Mouse (Mus musculus) small intestine, adult 2 months (tissue): ENCODE measurements around the gene Sec16b. TPM values are rescaled to one million over a fixed set of nuclear protein-coding genes. Genes with fewer than 3 reads are reported as not detected.

Experiments used
- H3K27ac ChIP-seq: fragments of 200-500 bp; 2 replicates; pipeline ENCODE4 v1.5.1; 2012; ENCODE audit warnings: low read depth, low read length, control low read depth, inconsistent platforms; ENCODE audit not compliant: insufficient read depth
- H3K27me3 ChIP-seq: fragments of 200-500 bp; 2 replicates; pipeline ENCODE4 v1.6.1; 2012; ENCODE audit warnings: mild to moderate bottlenecking, moderate library complexity, low read length, inconsistent platforms; ENCODE audit not compliant: control insufficient read depth, insufficient read depth
- H3K36me3 ChIP-seq: fragments of 200-500 bp; 2 replicates; pipeline ENCODE4 v1.6.1; 2012; ENCODE audit warnings: mild to moderate bottlenecking, low read length, control low read depth, inconsistent platforms; ENCODE audit not compliant: control insufficient read depth, insufficient read depth
- H3K4me1 ChIP-seq: fragments of 200-500 bp; 2 replicates; pipeline ENCODE4 v1.6.1; 2012; ENCODE audit warnings: low read length, inconsistent platforms, mixed read lengths; ENCODE audit not compliant: control insufficient read depth, insufficient read depth, insufficient read length
- H3K4me3 ChIP-seq: fragments of 200-500 bp; 2 replicates; pipeline ENCODE4 v1.5.1; 2012; ENCODE audit warnings: low read depth, mild to moderate bottlenecking, control low read depth, inconsistent platforms, low read length, moderate library complexity
- CTCF ChIP-seq: fragments of 200-500 bp; IDR thresholded peaks from 2 replicates; pipeline ENCODE4 v1.5.1; 2012; ENCODE audit warnings: low read depth, mild to moderate bottlenecking, control low read depth, inconsistent platforms, low read length, moderate library complexity, mixed read lengths; ENCODE audit not compliant: insufficient replicate concordance, insufficient read length; ENCODE audit errors: extremely low read depth
- POLR2A ChIP-seq: fragments of 200-500 bp; IDR thresholded peaks from 2 replicates; pipeline ENCODE4 v1.6.1; 2012; ENCODE audit warnings: low read depth, mild to moderate bottlenecking, control low read depth, inconsistent platforms, low read length, moderate library complexity
- WGBS: fragments of 180-500 bp; shearing (Covaris S2); methylation state at CpG from one replicate; pipeline ENCODE4 v1.1.7; 2018; 5-methylcytosine and 5-hydroxymethylcytosine counted together
- polyA plus RNA-seq: library from polyadenylated mRNA; depleted of rRNA; stranded (reverse); fragments of >200 nt; gene quantifications from 2 replicates; pipeline ENCODE4 v1.2.3, GENCODE M21; 2012

Sec16b gene
- polyA plus RNA-seq, 1 experiment = 33.0 TPM

DNA sequence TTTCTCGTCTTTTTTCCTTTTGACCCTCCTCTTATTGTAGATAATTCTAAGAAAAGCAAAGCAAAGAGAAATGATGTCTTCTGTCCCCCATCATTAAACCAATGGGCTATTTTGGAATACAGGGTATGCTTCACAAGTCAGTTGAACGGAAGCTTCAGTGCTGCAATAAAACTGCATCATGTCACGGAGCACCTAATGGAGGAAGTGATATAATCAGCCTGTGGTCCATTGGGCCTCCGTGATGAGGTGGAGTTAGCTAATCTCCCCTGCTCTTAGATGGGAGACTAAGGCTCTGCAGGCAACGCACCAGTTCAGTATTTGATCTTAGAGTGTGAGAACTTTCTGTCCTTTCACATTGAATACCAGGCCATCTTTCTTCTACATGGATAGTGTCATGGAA, 41.1 kb downstream of the Sec16b start:
- Histone ChIP-seq H3K4me3 (no peak overlapping the region), H3K36me3 (peaks cover 48% of the 10 kb centered on the region), H3K27me3 (no peaks in the 10 kb centered on the region), H3K4me1 (no peaks in the 10 kb centered on the region), H3K27ac (no peak overlapping the region)
- WGBS = 81% methylated on average over 5 of the region's 5 CpGs
- TF ChIP-seq CTCF = no peak

DNA sequence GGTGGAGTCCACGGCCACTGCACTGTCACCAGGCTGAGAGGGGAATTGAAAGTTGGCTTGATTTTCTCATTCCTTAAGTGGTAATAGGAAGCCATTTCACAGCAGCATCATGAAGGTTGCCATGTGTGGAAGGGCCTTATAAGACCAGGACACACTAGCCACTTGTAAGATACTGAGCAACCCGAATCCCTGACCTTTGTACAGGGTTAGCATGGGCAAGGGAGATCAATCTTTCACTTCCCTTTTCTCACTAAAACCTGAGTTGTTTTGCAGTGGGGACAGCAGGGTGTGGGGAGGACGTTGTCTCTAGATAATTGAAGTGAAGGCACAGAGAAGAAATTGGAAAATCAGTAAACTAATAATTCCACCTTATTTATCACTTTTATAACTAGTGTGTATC, 43.2 kb downstream of the Sec16b start:
- no peaks in the 10 kb centered on the region for H3K4me1 ChIP-seq
- H3K4me3 ChIP-seq = no peak overlapping the region
- WGBS = 45% methylated on average over 3 of the region's 3 CpGs
- no peak overlapping the region for H3K27ac ChIP-seq
- no peaks in the 10 kb centered on the region for H3K27me3 ChIP-seq
- TF ChIP-seq POLR2A (no peak), CTCF (no peak)
- peaks cover 48% of the 10 kb centered on the region for H3K36me3 ChIP-seq

DNA sequence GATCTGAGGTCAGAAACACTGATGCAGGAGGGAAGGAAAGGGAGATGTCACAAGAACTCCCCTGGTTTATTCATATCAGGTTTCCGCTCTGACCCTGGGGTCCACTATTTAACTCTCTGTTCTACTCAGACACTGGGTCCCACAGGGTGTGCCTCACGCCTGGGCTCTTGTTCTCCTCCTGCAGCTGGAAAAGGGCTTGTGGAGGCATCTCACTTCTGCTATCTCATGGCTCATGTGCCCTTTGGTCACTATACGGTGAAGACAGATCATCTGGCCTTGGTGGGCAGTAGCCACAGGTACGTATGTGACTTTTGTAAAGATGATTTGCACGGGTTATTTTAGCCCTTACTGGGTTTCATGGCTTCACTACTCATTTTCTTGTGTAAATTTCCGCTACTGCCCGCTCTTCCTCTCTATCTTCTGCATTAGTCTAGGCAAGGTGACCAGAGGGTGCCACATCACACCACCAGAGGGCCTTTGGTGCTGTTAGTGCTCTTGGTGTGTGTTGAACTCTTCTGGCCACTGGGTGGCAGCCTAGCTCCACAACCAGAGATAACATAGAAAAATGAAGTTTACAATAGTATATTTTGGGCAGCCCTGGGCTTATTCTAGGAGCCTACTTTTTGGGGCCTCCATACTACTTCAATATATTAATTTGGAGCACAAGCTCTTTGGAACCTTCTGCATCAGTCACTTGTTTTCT, 46.4 kb downstream of the Sec16b start:
- Histone ChIP-seq H3K36me3 (peaks cover 55% of the 10 kb centered on the region), H3K27me3 (no peaks in the 10 kb centered on the region), H3K4me3 (no peak overlapping the region), H3K27ac (no peak overlapping the region), H3K4me1 (no peaks in the 10 kb centered on the region)
- 83% methylated on average over 7 of the region's 7 CpGs for WGBS
- peak; percentile 81; the same call in 1 of the 2 replicates for TF ChIP-seq CTCF
- no peak for TF ChIP-seq POLR2A

- no peaks in the 10 kb centered on the region for H3K4me1 ChIP-seq
- H3K36me3 ChIP-seq = peaks cover 59% of the 10 kb centered on the region
- no peak for TF ChIP-seq CTCF
- TF ChIP-seq POLR2A = no peak
- H3K27ac ChIP-seq = no peak overlapping the region
- no peak overlapping the region for H3K4me3 ChIP-seq
- 86% methylated on average over 3 of the region's 3 CpGs for WGBS
- H3K27me3 ChIP-seq = no peaks in the 10 kb centered on the region
Measured at GRCm38 (mm10) chr1:157554163-157554562, 47.6 kb downstream of the Sec16b start.

DNA sequence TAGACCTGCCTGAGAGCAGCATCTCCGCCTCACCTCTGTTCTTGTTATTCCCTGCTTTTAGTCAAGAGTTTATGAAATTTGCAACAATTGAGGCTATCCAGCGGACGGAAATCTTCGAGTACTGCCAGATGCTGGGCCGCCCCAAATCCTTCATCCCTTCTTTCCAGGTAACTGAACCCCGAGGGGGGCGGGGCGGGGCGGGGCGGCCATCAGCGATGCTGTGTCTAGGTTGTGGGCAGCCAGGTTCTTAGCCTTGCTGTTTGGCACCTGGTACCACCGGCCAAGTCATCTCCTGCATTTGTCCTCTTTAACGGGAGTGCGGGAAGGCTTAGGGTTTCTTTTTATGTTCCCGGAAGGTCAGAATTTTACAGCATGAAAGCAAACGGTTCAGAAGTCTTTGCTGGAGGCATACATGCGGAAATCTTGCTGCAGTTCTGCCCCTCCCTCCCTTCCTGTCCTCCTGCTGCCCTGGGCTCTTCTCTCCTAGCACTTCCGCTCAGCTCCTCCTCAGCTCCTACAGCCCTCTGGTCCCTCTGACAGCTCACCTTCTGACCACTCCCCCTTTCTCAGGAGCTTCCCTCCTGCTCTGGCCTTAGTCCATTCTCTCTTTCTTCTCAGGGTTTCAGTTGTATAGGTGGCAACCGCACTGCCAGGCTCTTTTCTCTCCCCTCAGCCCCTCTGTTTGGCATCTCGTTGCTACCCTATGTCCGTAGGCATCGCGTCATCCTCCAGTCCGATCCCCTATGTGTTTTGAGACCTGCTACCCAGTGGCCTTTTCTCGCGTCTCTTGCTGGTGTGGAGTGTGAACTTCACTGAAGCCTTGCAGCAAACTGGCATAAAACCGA, 48.4 kb downstream of the Sec16b start:
- Histone ChIP-seq H3K4me3 (no peak overlapping the region), H3K27ac (no peak overlapping the region), H3K36me3 (peaks cover 62% of the 10 kb centered on the region), H3K4me1 (no peaks in the 10 kb centered on the region), H3K27me3 (no peaks in the 10 kb centered on the region)
- TF ChIP-seq CTCF (no peak), POLR2A (no peak)
- WGBS = 65% methylated on average over 27 of the region's 27 CpGs

DNA sequence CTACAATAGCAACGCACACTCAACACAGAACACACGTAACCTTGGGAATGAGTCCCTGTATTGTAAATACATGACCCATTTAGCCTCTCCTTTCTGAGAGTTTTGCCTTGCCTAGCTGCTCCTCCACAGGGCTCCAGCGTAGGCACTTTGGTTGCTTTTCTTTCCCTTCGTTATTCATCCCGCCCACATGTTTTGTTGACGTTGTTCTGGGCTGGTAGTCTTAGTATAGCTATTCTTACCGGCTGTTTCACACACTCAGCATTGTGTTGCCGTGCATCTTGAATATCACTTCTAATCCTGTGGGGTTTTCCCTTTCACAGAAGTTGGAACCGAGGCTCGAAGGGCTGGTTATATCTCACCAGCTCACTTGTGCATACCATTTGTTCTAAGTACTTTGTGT, 49.2 kb downstream of the Sec16b start:
- no peak overlapping the region for H3K27ac ChIP-seq
- H3K4me3 ChIP-seq = no peak overlapping the region
- H3K4me1 ChIP-seq = no peaks in the 10 kb centered on the region
- WGBS = 90% methylated on average over 10 of the region's 10 CpGs
- TF ChIP-seq POLR2A = no peak
- no peak for TF ChIP-seq CTCF
- H3K27me3 ChIP-seq = no peaks in the 10 kb centered on the region
- H3K36me3 ChIP-seq = peaks cover 65% of the 10 kb centered on the region

DNA sequence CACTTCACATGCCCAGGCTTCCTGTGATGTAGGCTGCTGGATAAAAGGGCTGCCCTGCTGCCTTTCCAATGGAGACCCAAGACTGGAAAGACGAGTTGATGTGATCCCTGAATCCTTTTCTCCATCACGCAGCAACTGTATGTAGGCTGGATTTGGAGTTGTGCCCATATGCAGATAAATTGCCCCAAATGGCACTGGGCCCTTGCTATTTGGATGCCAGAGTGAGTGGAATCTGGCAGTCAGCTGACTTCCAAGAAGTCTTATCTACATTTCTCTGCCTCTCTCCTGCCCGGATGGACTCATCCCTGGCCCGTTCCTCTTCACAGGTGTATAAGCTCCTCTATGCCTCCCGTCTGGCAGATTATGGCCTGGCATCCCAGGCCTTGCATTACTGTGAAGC, 49.9 kb downstream of the Sec16b start:
- H3K27me3 ChIP-seq = no peaks in the 10 kb centered on the region
- no peak overlapping the region for H3K4me3 ChIP-seq
- no peak overlapping the region for H3K27ac ChIP-seq
- TF ChIP-seq POLR2A (no peak), CTCF (no peak)
- H3K4me1 ChIP-seq = no peaks in the 10 kb centered on the region
- H3K36me3 ChIP-seq = peaks cover 64% of the 10 kb centered on the region
- 71% methylated on average over 5 of the region's 5 CpGs for WGBS
